Mouse (Mus musculus): ENCODE results near the gene Trim14.
A peak's percentile ranks its signal among the peaks of the same experiment; 100 is the strongest.

Trim14 gene

GRCm38 (mm10) chr4:46529722-46530121 lies 6.2 kb downstream of the Trim14 start:
- DNase-seq (ENCODE audit: low spot score in 2 of 2) = no peak

GRCm38 (mm10) chr4:46527558-46527926 lies 8.4 kb downstream of the Trim14 start:
- no peak for DNase-seq (ENCODE audit: low spot score in 2 of 2)

DNA sequence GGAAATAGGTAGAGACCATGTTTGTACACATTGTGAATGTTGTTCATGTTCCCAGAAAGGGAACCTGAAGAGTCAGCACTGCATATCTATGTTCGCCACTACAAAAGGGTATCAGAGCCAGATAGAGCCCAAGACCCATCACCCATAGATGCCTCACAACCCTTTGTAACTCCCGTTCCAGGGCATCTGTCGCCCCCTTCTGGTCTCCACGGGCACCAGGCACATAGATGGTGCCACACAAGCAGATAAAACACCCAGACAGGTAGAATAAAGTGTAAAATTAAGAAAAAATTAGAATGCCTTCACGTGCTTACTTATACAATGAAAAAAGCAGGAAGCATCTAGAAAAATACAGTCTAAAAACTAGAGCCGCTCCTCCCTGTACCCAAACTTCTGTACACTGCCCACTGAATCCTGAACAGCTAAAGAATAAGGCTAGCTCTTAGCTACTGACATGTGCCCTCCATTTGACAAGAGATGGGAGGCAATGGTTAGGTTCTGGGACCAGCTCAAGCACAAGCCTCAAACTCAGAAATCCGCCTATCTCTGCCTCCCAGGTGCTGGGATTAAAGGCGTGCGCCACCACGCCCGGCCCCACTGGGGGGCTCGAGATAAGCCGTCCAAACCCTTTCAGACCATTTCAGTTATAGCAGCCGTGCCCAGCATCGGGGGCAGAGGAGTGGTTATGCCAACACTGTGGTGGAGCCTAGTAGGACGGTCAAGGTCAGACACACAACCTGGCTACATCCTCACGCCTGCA lies 9.0 kb downstream of the Trim14 start:
- DNase-seq (ENCODE audit: low spot score in 2 of 2) = peak in 1 of 2 experiments; percentile 67

DNA sequence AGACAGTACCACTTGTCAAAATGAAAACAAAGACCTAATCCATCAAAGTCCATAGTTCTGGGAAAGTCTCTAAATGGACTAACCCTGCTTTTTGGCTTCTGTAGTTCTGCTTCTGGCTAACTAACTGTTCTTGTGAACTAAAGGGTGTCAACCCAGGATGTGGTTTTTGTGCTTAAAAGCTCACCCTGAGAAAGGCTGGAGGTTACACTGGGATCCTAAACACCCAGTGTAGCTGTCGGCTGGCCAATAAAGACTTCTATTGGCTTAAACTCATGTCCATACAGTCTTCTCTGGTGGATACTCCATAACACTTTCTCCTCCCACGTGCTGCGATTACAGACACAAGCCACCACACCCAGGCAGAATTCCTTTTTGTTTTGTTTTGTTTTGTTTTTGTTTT lies 9.7 kb downstream of the Trim14 start:
- DNase-seq (ENCODE audit: low spot score in 2 of 2) = no peak

DNA sequence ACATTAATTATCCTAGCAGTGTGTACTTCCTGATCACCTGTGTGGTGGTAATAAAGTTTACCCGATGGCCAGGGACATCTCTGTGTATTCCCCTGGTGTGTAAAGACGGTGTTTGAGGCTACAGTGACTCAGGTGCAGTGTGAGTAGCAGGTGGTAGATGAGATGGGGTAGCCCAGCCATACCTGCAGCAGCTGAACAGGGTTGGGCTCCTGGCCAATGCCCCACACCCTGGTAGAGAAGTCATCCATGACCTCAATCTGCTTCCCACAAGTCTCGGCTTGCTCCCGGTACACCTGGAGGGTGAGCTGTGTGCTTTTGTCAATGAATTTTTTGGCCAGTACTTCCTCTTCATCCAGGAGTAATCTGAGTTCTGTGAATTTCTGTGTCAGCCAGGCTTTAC lies 12.6 kb downstream of the Trim14 start:
- DNase-seq (ENCODE audit: low spot score in 2 of 2) = no peak

- no peak for DNase-seq (ENCODE audit: low spot score in 2 of 2)
These were observed 14.5 kb downstream of the Trim14 start for GRCm38 (mm10) chr4:46521457-46521856.

DNA sequence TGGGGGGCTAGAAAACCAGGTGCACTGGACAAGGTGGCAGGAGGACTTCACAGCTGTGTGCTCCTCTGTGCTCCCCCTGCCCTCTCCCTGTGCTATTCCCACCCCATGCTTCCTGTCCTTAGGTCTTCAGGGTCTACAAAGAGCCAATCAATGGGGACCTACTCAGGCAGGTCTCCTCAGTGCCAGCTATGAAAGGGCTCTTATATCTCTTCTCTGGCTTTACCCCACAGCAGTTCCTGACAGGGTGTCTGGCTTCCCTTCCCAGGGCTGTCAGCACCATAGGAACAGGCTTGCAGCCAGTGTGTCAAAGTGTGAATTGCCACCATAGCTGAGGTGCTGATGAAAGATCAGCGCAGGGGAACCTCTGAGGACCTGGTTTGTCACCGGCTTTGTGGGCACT lies 15.4 kb downstream of the Trim14 start:
- no peak for DNase-seq (ENCODE audit: low spot score in 2 of 2)

- peak; percentile 90 to 94 for DNase-seq (ENCODE audit: low spot score in 2 of 2)
These were observed 28.0 kb downstream of the Trim14 start for GRCm38 (mm10) chr4:46507736-46508460.

DNA sequence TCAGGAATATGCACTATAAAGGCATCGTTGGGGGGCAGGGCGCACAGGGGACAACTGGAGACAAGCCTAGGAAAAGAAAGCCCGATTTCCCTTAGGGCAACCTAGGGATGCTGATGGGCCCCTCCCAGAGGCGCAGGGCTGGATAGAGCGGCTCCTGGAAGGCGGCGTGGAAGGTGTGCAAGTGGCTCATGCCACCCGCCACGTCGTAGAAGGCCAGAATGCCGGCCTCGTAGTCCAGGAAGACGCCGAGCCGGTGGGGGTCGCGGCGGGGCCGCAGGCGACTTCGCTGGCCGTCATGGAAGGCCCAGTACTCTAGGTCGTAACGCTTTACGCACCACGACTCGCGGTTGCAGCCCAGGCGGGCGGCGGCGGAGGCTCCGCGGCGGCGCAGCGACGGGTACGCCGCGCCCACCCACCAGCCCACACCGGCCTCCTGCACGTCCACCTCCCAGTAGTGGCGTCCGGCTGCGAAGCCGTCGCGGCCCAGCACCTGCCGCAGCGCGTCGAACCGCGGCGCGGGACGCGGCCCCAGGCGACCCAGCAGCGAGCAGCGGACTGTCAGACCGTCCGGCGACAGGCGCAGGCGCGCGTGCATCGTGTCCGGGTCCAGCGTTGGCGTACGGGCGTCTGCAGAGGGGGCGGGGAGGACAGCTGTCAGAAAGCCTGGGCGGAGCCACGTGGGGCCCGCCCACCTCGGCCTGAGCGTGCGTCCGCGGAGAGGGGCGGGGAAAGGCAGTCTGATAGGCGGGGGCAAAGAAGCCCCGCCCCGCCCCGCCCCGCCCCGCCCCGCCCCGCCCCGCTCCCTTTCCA lies 28.9 kb downstream of the Trim14 start:
- DNase-seq (ENCODE audit: low spot score in 2 of 2) = peak; percentile 96 to 97

- no peak for DNase-seq (ENCODE audit: low spot score in 2 of 2)
These were observed 30.4 kb downstream of the Trim14 start for GRCm38 (mm10) chr4:46505361-46506057.

- no peak for DNase-seq (ENCODE audit: low spot score in 2 of 2)
These were observed 32.1 kb downstream of the Trim14 start for GRCm38 (mm10) chr4:46503881-46504280.

- DNase-seq (ENCODE audit: low spot score in 2 of 2) = no peak
These were observed 33.1 kb downstream of the Trim14 start for GRCm38 (mm10) chr4:46502606-46503502.

DNA sequence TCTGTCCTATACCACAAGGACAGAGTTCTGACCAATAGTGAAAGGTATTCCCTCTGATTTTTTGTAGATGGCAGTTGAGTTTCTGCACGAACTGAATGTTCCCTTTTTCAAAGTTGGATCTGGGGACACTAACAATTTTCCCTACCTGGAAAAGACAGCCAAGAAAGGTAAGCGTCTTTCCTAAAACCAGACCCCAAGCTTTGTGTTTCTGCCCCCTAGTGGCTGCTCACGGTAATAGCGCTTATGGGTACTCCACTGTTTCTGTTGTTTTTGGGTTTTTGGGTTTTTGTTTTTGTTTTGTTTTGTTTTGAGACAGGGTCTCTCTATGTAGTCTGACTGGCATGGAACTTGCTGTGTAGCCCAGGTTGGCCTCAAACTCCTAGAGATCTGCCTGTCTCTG lies 37.0 kb downstream of the Trim14 start:
- DNase-seq (ENCODE audit: low spot score in 2 of 2) = peak; percentile 46 to 82

DNA sequence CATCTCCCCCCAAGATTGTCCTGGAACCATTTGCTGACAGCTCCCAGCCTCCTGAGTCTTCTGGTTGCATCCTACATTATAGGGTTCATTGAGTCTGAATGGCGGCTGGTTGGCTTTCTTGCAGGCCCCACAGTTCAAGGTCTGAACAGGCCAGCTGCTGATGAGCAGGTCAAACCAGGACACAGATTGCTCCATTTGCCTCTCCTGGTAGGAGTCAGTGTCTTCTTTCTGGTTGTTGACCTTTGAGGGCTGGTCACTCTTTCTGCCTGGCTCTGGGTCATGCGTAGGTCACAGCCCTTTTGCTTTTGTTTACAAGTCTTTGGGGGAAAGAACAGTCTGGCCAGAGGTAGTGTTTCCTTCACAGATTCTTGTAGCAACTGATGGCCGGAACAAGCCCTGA lies 37.4 kb downstream of the Trim14 start:
- DNase-seq (ENCODE audit: low spot score in 2 of 2) = no peak

- DNase-seq (ENCODE audit: low spot score in 2 of 2) = peak; percentile 83 to 93
These were observed 38.6 kb downstream of the Trim14 start for GRCm38 (mm10) chr4:46497286-46497892.

GRCm38 (mm10) chr4:46495543-46495942 lies 40.4 kb downstream of the Trim14 start:
- no peak for DNase-seq (ENCODE audit: low spot score in 2 of 2)

DNA sequence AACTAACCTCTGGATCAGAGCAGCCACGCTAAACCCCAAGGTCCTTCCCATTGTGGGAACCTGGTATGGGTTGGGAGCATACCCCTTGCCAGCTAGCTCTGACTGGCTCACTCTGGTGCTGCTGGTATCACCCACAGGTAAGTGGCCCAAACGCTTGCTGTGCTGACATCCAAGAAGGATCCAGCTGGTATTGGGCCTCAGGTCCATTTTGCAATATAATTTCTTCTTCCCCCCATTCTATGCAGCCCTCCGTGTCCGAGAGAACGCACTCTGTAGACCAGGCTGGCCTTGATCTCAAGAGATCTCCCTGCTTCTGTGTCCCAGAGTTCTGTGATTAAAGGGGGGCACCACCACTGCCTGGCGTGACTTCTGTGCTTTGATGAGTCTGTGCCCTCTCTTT lies 42.9 kb downstream of the Trim14 start:
- DNase-seq (ENCODE audit: low spot score in 2 of 2) = no peak

DNA sequence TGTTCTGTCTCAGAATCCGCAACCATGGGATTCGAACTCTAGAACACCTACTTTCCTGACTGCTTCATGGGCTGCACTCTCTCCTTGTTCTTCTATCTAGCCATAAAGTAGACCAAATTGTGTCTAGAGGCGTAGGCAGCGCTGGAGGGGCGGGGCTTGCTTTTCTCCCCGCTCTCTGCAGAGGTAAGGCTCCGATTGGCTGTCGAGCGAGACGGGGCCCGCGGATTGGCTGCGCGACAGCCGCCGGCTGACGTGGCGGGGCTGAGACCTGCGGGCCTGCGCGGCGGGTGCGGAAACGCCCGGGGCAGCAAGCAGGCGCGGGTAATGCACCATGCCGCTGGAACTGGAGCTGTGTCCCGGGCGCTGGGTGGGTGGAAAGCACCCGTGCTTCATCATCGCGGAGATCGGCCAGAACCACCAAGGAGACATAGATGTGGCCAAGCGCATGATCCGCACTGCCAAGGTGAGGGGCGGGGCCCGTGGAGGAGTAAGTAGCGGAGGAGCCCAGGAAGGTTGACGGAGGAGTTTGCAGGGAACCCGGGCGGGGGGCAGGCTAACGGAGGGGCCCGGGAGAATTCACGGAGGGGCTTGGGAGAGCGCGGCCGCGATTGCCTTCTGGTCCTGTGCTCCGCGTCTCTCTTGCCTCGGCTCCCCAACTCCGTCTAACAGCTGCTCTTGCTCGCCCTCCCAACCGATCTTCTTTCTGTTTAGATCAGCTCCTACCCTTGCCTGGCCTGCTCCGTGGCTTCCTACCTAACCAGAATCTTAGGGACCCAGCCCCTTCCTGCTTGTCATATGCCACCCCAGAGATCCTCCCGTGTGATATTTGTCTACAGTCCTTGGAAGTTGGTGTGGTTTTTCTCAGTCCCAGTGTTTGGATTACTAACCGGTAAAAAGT lies 46.7 kb downstream of the Trim14 start, which contains the start of gene Nans:
Gene Nans, plus strand, starts transcription at position 221 of the 898 bp plus-strand sequence.
- DNase-seq (ENCODE audit: low spot score in 2 of 2) = peak; percentile 96 to 97

DNA sequence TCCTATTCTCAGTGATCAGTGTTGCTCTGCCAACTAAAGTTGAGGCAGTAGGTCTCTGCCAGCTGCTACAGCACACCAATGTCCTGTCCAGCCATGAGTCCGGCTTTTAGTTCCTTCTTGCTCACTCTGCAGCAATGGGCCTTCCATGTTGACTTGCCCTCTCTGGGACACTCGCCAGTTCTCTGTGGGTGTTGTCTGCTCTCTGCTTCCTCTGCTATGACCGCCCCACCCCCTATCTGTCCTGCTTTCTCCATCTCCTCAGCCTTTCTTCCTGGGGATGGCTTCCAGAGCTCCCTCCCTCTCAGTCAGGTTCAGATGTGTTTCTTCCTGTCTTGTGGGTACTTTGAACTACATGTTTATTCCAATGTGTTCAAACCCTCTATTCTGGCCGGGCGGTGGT lies 48.6 kb downstream of the Trim14 start:
- peak in 1 of 2 experiments; percentile 31 for DNase-seq (ENCODE audit: low spot score in 2 of 2)
